Mouse (Mus musculus): ENCODE measurements around the gene C1qa.

C1qa gene

GRCm38 (mm10) chr4:136862411-136862810 lies 36.2 kb downstream of the C1qa start:
- no peak for DNase-seq (ENCODE audit: low read depth, low spot score)

- no peak for DNase-seq (ENCODE audit: low read depth, low spot score)
Observed at GRCm38 (mm10) chr4:136861806-136862205, 36.8 kb downstream of the C1qa start.

DNA sequence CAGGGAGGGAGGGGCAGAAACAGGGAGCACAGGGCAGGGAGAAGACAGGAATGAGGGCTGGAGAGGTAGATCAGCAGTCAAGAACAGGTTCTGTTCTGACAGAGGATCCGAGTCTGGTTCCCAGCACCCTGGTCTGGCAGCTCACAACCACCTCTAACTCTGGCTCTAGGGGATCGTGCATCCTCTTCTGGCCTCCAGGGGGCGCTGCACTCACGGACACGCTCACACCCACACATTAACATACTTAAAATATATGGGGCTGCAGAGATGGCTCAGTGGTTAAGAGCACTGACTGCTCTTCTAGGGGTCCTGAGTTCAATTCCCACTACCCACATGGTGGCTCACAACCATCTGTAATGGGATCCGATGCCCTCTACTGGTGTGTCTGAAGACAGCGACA lies 38.6 kb downstream of the C1qa start:
- no peak for DNase-seq (ENCODE audit: low read depth, low spot score)

- DNase-seq (ENCODE audit: low read depth, low spot score), result no peak
Observed at GRCm38 (mm10) chr4:136855081-136855480, 43.5 kb downstream of the C1qa start.

GRCm38 (mm10) chr4:136852989-136853388 lies 45.6 kb downstream of the C1qa start:
- no peak for DNase-seq (ENCODE audit: low read depth, low spot score)

- DNase-seq (ENCODE audit: low read depth, low spot score), result no peak
Observed at GRCm38 (mm10) chr4:136852119-136852518, 46.5 kb downstream of the C1qa start.

DNA sequence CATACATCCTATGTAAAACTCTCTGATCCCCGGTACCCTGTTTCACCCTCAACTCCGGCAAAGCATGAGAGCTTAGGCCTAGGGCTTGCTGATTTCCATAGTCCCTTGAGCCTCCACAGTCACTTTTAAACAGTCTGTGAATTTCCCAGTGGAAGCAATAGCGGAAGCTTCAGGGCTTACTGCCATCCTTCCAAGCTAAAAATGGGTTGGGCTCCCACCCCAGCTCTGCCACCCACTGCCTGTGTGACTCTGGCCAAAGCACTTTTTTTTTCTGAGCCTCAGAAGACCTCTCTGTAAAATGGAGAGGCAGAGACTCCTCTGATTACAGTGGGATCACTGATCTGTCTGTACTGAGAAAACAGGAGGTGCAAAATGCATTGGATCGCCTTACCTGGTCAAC lies 50.0 kb downstream of the C1qa start:
- no peak for DNase-seq (ENCODE audit: low read depth, low spot score)

- no peak for DNase-seq (ENCODE audit: low read depth, low spot score)
Observed at GRCm38 (mm10) chr4:136847166-136847565, 51.4 kb downstream of the C1qa start.

Data from skeletal muscle tissue, adult 2 months (tissue).